Mouse (Mus musculus) layer of hippocampus, adult 11-12 months (tissue): ENCODE measurements at regions not wholly inside any gene's neighbourhood (a gene's known extent, or its start where the extent isn't known, plus 50 kb on each side); places are given as distances from the start of the nearest gene placed in this dataset.

Experiments
- DNase-seq: peaks from one replicate; pipeline ENCODE4 v3.0.0; 2022; ENCODE audit warnings: low spot score

DNA sequence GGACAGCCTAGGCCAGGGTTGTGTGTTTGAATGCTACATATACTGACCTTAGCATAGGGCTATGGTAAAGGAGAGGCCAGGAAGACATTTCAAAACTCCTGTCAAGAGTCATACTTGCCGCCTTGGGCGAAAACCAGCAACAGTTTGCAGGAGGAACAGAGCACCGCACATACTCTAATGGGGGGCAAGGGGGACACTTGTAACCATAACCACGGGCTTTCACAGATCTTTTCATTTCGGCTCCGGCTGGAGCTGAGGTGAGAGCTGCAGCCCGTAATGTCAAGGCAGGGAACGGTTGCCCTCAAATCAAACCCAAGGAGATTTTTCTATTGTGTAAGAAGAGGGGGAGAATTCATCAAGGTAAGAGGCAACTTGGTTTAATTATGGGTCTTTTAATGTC lies 258.7 kb upstream of the Nt5e start:
- no peak for DNase-seq

DNA sequence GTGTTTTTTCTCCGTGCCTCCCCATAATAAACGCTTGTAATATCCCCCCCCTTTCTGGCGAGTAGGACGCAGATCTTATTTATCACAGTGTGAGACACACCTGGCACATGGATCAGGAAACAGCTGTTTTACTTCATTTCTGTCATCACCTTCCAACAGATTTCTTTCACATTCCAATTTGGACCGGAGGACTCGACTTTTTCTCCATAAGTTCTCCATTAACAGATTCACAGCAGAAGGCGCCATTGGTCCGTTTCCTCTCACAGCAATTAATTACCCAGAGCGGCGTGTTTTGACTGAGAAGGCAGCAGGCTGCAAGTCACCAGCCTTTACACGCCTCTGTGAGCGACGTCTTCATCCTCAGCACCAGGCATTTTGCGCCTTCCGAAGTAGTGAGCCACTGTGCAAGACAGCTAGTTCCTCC lies 258.1 kb upstream of the Nt5e start:
- no peak for DNase-seq

DNA sequence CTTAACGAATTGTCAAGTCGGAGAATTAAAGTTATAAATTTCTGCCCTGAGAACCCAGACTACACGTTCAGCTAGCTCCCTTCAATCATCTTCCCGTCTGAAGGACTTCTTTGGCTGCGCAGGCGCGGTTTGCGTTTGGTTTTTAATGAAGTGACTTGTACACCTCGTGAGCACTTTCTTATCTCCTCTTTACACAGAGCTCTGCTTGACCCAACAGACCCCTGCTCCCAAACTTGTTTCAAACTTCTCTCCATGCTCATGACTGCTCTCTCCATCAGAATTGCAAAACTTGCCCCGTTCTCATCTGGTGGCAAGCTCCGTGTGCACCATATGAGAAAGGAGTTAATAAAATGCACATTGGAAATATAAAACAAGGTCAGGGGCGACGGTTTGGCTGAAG lies 257.2 kb upstream of the Nt5e start:
- DNase-seq = no peak

DNA sequence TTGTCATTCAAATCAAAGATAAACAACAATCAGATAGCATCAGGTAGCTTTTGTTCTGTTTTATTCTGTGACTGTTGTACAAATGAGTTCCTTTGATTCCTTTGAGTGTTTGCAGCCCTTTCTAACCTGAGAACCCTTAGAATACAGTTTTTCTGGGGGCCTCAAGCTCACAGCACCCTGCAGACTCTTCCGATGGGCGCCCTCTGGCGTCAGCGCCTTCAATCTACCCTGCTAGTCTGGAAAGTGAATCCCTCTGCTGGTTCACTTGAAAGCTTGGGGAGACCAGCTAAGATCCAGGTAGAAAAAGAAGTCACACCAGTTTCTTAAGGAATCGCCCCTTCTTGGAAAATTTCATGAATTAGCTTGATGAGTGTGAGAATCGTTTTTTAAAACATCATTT lies 253.8 kb upstream of the Nt5e start:
- peak; percentile 73 for DNase-seq

DNA sequence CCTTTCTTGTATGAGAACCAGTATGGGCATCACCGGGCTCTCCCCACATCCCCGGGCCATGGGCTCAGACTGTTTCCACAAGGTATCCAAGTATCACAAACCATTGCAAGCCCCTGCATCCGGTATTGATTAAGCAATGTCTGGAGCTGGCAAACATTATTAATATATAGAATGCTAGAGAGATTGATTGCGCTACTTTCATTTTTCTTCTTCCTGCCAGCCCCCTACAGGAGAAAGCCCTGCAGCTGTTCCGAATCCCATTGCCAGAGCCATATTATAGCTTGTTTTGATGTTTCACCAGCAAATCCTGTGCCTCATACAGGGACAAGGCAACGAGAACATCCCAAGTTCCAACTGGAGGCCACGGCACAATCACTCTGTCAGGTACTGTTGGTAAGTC lies 253.4 kb upstream of the Nt5e start:
- DNase-seq = no peak

DNA sequence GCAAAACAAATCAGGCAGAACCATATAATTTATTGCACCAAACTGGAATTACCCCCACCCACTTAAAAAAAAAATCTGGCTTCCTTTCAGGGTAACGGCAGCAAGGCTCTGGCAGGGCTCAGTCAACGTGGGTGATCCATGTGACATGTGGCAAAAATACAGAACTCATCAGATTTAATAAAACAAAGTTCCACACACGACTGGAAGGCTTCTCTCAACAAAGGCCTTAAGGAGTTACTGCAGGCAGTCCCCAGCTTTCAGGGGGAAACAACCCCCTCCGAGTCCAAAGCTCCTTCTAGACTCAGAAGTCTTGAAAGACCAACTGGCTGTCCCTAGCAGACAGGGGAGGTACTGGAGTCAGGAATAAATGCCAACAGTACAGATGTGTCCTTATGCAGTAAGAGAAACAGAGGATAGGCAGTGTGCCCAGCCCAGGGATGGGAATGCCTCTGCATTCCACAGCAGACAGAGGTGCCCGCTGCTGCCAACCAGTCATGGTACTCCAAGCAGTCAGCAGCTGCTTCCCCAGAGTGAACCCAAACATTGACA lies 244.0 kb upstream of the Nt5e start:
- peak; percentile 3 for DNase-seq

DNA sequence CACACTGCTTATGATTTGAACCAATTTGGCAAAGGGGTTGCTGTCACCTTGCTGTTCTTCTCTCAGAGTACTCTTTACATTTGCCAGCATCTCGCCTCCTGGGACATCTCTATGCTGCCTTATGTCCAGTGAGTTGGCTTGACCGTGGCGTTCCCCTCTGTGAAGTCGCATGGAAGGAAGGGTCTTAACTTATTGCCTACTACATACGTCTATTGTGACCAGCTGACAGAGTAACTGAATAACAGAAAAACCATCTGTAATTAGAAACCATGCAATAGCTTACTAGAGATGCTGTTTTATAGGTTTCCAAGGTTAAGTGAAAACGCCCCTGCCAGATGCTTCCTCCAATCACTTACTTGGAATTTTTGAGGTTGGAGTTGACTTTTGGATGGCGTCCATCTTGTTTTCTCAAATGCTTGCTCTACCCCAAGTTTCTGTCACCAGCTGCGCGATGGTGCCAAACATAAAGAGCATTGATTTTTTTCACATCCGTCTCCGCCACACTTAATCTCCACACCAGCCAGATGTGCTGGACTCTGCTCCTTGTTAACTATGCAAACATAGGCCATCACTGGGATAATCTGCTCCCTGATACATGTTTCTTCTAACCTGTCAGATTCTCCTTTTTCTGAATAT lies 241.7 kb upstream of the Nt5e start:
- DNase-seq = no peak

DNA sequence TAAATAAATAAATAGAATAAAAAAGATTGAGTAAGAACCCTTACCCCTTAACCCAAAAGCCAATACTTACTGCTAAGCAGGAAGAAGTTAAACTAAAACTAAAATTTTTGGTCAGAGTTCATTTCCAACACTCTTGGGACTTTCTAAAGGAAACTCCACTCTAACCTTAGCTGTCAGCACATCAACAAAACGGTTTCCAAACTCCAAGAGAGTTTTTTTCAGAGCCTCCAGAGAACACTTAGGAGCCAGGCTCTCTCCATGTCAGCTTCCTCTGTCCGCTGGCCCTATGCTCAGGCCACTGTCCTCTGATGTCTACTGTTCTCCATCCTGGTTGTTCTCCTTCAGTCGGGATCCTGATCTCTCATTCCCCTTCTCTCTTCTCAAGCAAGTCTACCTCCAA lies 241.1 kb upstream of the Nt5e start:
- DNase-seq = no peak

DNA sequence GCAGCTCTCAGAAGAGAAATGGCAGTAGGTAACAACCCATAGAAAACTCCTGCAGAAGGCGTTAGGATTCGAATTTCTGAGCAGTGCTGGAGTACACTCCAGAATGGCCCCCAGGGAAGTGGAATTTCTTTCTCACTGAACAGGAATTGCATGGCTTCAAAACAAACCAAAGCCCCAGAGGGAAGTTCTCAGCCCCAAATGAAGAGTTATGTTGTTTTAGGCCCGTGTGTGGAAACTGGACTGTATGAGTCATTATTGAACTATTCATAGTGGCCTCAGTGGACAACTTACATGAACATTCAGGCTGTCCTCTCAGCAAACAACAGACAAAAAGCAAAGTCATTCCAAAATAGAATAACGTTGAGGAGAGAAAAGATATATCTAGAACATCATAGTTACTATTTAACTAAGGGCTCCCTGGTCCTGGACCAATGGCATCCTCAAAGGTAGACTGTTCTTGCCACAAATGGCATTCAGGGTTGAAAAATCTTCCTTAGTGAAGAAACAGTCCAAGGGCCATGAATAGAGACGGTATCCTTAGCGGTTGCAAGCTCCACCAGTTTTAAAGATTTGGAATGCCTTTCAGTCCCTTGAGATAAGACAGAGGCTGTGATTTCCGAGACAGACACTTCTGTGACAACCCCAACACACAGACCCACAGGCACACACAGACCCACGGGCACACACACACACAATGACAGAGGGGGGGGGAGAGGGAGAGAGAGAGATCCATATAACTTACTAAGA lies 235.0 kb upstream of the Nt5e start:
- DNase-seq = no peak

DNA sequence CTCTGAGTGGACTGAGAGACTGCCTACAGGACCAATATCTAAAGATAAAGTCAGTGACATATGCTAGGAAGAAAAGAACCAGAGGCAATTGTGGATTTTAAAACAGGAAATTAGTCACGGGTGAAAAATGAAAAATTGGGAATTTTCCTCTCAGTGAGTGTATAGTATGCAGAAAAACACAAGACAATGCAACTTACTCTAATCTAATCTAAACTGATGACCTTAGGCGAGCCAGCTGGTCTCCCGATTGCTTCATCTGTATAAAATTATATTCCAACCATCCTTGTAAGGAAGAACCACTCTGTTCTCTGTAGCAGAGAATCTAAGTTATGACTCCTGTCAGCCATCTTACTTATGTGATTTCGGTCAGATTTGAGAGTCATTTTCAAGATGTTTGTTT lies 234.4 kb upstream of the Nt5e start:
- no peak for DNase-seq

DNA sequence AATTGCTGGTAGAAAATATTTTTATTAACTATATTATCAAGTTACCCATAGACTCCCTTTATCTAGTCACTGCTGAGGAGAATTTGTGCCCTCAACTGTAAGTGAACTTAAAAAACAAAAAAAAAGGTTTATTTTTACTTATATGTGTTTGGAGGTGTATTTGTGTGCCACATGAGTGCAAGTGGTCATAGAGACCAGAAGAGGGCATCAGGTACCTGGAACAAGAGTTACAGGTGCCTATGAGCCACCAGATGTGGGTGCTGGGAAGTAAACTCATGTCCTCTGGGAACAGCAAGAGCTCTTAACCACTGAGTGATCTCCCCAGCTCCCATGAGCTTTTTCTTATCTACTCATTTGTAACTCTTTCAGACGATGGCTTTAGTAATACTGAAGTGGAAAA lies 213.9 kb upstream of the Nt5e start:
- DNase-seq = no peak

DNA sequence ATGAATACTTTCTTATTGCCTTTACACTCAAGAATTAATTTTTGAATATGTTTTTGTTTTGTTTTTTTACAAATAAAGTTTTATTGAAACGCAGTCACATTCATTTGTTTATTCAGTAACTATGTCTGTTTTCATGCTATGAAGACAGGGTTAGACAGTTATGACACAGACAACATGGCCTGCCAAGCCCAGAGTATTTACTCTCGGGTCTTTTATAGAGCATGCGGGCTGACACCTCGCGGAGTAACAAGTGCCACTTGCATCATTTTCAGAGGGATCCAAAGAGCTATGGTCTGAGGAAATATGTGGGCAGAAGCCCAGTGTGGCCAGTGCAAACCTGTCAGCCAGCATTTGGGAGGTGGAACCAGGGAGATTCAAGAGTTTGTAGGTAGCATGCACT lies 206.5 kb upstream of the Nt5e start:
- DNase-seq = no peak

DNA sequence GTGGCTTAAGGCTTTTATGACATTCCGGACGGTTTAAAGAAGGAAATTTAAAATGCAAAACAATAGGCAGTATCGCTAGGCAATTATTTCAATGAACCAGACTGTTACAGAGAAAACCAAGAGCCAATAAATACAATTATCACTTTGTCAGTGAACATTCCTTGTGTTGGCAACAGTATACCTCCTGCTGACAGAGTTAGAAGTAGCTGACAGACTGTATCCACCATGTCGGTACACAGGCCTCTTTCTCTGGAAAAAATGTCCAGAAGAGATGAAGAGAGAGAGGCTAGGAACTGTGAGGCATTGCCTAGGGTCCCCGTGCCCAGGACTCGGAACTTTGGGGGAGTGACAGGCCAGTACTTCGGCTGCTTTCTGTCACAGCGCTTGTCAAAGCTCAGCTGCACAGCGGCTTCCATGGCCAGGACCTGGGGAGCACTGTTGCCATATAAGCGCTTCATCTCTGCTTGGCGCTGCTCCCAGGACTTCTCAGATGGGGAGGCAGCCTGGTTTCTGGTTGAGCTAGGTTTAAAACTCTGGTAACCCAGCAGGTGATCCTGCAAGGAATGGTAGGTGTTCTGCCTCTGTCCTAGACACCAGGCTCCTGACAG lies 205.9 kb upstream of the Nt5e start:
- no peak for DNase-seq

DNA sequence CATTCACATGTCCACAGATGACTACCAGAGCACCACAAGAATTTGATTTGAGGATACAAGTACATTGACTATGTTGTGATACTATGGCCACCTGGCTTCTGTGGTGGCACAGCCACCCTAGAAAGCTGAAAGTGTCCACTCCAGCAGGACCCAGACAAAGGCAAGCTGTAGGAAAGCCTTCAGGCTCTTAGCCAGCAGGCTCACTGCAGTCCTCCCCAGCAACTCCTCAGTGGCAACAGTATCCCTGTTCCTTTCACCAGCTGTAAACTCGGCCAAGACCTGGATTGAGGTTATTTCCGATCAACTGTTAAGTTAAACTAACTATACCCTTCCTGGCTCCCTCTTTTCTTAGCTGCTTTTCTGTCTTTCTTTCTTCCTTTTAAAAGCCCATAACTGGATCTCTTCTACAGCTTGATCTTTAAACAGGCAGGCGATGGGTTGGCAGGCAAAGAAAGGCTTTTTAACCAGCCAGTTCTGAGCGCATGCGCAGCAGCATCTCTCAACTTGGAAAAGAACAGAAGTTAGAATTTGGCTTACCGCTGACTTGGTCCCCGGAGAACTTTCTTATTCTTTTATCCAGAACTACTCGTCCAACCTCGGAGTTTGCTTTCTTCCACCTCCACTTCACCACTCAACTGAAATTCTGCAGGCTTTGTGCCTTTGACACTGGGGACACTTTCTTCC lies 202.5 kb upstream of the Nt5e start:
- DNase-seq = peak; percentile 32

DNA sequence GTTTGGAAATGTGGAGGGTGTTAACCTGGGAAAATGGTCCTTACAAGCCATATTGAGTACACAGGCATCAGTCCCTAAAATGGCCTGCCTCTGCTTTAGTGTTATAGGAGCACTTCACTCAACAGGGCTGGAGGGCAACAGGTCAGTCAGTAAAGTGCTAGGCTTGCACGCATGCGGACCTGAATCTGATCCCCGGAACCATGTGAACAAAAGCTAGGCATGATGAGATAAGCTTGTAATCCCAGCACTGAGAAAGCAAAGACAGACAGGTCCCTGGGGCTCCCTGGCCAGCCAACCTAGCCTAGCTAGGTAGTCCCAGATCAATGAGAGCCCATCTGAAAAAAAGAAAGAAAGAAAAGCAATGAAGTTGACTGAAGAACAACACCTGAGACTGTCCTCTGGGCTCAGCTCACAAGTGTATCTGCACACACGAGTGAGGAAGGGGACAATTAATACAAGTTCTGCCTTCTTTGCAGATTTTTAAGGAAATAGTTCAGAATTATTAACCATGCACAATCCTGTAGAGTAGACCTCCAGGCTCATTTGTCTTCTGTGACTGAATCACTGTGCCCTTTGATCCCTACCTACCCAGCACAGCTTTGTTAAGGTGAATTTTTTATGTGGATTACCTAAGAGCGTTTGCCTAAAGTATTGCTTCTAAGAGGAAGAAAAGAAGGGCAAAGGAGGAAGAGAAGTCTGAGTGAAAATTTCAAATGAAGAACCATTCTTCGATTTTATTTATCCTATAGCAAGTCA lies 163.8 kb upstream of the Nt5e start:
- DNase-seq = no peak

DNA sequence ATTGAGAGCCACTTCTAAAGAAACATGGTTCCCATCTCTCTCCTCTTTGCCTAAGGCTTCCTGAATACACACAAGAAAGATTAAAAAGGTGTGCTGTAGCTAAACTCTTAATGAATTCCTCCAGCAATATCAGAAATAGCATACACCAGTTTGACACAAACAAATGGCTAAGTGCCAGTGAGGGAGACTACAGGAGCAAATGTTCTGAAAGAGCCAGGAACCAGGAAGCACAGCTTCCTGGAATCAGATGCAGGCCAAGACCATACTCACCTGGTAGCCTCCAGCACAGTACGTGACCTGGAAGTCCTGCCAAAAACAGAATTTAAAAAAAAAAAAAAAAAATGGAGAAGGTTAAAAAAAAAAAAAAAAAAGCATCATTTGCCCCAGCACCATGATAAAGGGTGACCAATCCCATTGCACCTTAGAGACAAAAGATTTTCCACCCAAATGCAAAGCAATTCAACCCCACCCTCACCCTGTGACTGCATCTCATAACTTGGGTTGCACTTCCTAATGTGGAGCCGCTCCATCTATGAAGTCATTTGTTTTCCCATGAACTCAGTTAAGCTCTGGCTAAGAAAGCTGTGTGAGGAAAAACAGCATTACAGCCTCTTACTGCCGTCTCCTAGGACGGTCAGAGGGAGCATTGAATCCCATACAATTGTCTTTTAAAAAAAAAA lies 149.3 kb upstream of the Nt5e start:
- DNase-seq = no peak

DNA sequence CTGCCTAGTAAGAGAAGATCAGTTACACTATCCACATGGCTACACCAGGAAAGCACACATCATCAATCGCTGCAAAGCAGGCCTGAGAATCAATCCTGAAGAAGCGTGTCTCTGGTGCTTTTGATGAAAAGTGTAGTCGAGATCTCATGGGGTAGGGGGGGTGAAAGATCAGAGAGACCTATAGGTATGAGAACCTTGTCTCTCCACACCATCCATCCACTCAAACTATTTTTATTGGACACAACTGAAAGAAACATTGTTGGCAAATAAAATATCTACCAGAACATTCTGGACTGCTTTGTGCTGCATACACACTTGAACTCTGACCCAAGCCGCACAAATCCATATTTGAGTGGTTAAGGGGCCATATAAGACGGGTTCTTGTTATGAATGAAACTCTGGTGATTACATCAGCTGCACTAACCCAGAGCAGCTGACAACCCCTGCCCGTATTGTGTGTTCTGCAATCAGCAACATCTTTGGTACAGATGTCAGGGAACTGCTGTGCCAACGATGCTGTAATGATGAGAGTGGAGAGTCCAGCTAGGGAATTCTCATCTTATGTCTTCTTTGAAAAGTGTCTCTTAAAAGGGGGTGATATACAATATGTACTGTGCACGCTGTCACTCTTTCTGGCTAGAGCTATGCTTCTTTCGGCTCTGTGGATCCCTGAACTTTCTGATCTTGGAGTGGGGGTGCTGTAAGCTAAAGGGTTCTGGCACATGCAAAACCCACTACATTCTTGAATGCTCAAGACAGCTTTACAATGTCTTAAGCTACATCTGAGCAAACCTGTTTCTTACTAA lies 145.6 kb upstream of the Nt5e start:
- DNase-seq = no peak

DNA sequence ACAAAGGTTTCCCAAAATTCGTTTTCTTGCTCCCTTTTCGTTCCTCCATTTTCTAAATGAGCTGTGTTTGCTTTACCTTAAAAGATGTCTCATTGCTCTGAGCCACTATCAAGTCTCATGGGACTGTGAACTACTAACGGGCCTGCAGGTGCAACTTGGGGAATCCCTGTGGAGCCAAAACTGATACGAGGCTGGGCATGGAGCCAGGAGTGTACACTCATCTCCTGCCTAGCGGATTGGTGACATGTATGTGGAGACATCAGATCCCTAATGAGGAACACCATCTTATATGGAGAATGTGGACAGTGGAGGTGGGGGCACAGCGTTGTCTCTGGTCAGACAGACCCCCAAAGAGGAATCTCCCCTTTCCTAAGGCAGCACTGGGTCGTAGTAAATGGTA lies 119.6 kb upstream of the Nt5e start:
- DNase-seq = no peak

DNA sequence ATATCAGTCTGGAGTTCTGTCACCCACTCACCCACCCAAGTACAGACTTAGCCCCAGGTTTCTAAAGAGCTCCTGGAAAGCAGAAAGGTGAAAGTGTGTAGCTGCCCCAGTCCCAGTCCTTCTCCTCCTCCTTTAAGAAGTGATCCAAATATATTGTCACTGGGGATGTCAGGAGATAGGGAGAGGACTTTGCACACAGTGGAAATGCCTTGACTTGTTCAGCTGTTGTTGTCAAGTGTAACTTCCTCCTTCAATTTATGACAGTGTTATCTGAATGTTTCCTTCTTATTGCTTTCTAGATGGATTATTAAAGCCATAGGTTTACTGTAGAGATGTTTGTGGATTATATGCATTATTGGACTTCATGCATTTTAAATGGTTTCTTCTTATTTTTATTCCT lies 119.0 kb upstream of the Nt5e start:
- no peak for DNase-seq

DNA sequence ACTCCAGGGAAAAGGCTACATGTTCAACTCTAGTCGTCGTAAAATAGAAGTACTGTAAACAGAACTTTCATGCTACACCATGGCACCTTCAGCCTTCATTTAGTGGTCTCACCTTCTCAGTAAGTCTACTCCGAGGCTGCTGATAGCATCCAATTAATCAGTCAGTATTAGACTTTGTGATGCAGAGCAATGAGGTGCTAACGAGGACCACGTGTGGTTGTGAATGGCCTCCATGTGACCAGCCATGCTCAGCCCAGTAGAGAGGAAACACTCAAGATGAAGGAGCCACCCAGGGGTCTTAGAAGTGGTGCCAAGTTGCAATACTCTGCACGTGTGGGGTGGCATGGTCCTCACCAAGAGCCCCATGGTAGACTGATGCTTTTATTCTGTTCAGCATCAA lies 112.2 kb upstream of the Nt5e start:
- DNase-seq = no peak

DNA sequence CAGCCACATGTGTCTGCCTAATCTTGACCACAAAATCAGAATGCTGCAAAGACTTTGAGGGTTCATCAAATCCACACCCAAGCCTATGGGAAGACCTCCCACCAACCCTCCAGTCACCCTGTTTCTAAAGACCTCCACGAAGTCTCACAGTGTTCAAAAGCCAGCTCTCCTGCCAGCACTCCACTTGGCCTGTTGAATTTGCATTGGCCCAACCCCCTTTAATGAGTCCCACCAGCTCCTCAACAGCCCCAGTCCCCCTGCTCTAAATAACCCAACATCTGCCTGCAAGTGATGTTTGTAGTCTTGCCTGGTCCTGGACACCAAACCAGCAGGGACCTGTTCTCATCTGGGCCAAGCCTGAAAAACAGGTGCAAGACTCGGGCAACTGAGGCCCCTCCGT lies 106.6 kb upstream of the Nt5e start:
- no peak for DNase-seq
